Mouse (Mus musculus) midbrain, embryonic 16.5 days (tissue): ENCODE measurements around the gene Barhl2. TPM values are rescaled to one million over a fixed set of nuclear protein-coding genes. Genes with fewer than 3 reads are reported as not detected.

ENCODE experiments used
- ATAC-seq: fragments of 200-750 bp; cut with Nextera tagmentation; 2 replicates; pipeline ENCODE4 v1.8.0; 2017; ENCODE audit warnings: moderate TSS enrichment
- H3K27ac ChIP-seq: fragments of 300-500 bp; sonication (generic); 2 replicates; pipeline ENCODE4 v1.5.1; 2014; ENCODE audit warnings: mild to moderate bottlenecking, low read length, mixed read lengths
- H3K27me3 ChIP-seq: fragments of 300-500 bp; sonication (generic); 2 replicates; pipeline ENCODE4 v1.6.1; 2014; ENCODE audit warnings: low read depth, low read length, mixed read lengths; ENCODE audit not compliant: control insufficient read depth, insufficient read depth
- H3K36me3 ChIP-seq: fragments of 300-500 bp; sonication (generic); 2 replicates; pipeline ENCODE4 v1.6.1; 2014; ENCODE audit warnings: mild to moderate bottlenecking, low read length, moderate library complexity, mixed read lengths; ENCODE audit not compliant: control insufficient read depth, insufficient read depth
- H3K4me1 ChIP-seq: fragments of 300-500 bp; sonication (generic); 2 replicates; pipeline ENCODE4 v1.6.1; 2014; ENCODE audit warnings: mild to moderate bottlenecking, low read length, mixed read lengths; ENCODE audit not compliant: control insufficient read depth, insufficient read depth
- H3K4me2 ChIP-seq: fragments of 300-500 bp; sonication (generic); 2 replicates; pipeline ENCODE4 v1.6.1; 2014; ENCODE audit warnings: mild to moderate bottlenecking, low read length, mixed read lengths
- H3K4me3 ChIP-seq: fragments of 300-500 bp; sonication (generic); 2 replicates; pipeline ENCODE4 v1.5.1; 2014; ENCODE audit warnings: low read depth, mild to moderate bottlenecking, low read length, moderate library complexity, mixed read lengths
- H3K9ac ChIP-seq: fragments of 300-500 bp; sonication (generic); 2 replicates; pipeline ENCODE4 v1.6.1; 2014; ENCODE audit warnings: low read depth, low read length, mixed read lengths
- H3K9me3 ChIP-seq: fragments of 300-500 bp; sonication (generic); replicated peaks from 2 replicates; pipeline ENCODE4 v1.6.1; 2014; ENCODE audit warnings: mild to moderate bottlenecking, low read length, mixed read lengths; ENCODE audit not compliant: control insufficient read depth, poor library complexity, severe bottlenecking
- WGBS: fragments of 180-500 bp; shearing (Covaris S2); extraction: QIAGEN DNeasy Blood & Tissue Kit; methylation state at CpG from one replicate; pipeline ENCODE4 v1.1.7; 2014; 5-methylcytosine and 5-hydroxymethylcytosine counted together
- polyA plus RNA-seq: library from polyadenylated mRNA; unstranded; fragments of >200 nt; fragmentation: Nextera tagmentation; extraction: Ambion mirVana; gene quantifications from 2 replicates; pipeline ENCODE4 v1.2.1, GENCODE M21; 2015

Gene Barhl2
- polyA plus RNA-seq, 1 experiment from 2014 or later: 8.5 TPM

- Histone ChIP-seq H3K9ac (no peak overlapping the region), H3K27ac (no peak overlapping the region), H3K27me3 (peaks cover 4% of the 10 kb centered on the region; the same call in 1 of the 2 replicates), H3K4me2 (no peak overlapping the region), H3K36me3 (no peaks in the 10 kb centered on the region), H3K9me3 (no peaks in the 10 kb centered on the region), H3K4me3 (no peak overlapping the region), H3K4me1 (no peaks in the 10 kb centered on the region)
- no peak for ATAC-seq
- 90% methylated on average over 7 of the region's 7 CpGs for WGBS
Observed at GRCm38 (mm10) chr5:106438916-106439315, 19.1 kb downstream of the Barhl2 start.

GRCm38 (mm10) chr5:106426069-106426468 is 31.9 kb downstream of the Barhl2 start:
- Histone ChIP-seq H3K36me3 (no peaks in the 10 kb centered on the region), H3K9me3 (no peaks in the 10 kb centered on the region), H3K4me1 (no peaks in the 10 kb centered on the region), H3K27me3 (no peaks in the 10 kb centered on the region), H3K27ac (no peak overlapping the region), H3K9ac (no peak overlapping the region), H3K4me2 (no peak overlapping the region), H3K4me3 (no peak overlapping the region)
- 76% methylated on average over 7 of the region's 7 CpGs for WGBS
- ATAC-seq: no peak

- no peak overlapping the region for H3K4me2 ChIP-seq
- no peak for ATAC-seq
- no peak overlapping the region for H3K4me3 ChIP-seq
- H3K9me3 ChIP-seq: no peaks in the 10 kb centered on the region
- no peaks in the 10 kb centered on the region for H3K4me1 ChIP-seq
- 56% methylated on average over 8 of the region's 8 CpGs for WGBS
- no peaks in the 10 kb centered on the region for H3K27me3 ChIP-seq
- no peak overlapping the region for H3K9ac ChIP-seq
- no peak overlapping the region for H3K27ac ChIP-seq
- no peaks in the 10 kb centered on the region for H3K36me3 ChIP-seq
Observed at GRCm38 (mm10) chr5:106420871-106421270, 37.1 kb downstream of the Barhl2 start.

GRCm38 (mm10) chr5:106420370-106420769 is 37.6 kb downstream of the Barhl2 start:
- H3K27me3 ChIP-seq: no peaks in the 10 kb centered on the region
- H3K27ac ChIP-seq: no peak overlapping the region
- 79% methylated on average over 11 of the region's 11 CpGs for WGBS
- no peak overlapping the region for H3K4me3 ChIP-seq
- no peaks in the 10 kb centered on the region for H3K9me3 ChIP-seq
- H3K4me2 ChIP-seq: no peak overlapping the region
- ATAC-seq: no peak
- no peaks in the 10 kb centered on the region for H3K4me1 ChIP-seq
- H3K36me3 ChIP-seq: no peaks in the 10 kb centered on the region
- H3K9ac ChIP-seq: no peak overlapping the region

- 28% methylated on average over 7 of the region's 7 CpGs for WGBS
- no peaks in the 10 kb centered on the region for H3K4me1 ChIP-seq
Observed at GRCm38 (mm10) chr5:106417210-106417609, 40.8 kb downstream of the Barhl2 start.

GRCm38 (mm10) chr5:106416550-106416949 is 41.4 kb downstream of the Barhl2 start:
- 81% methylated on average over 6 of the region's 6 CpGs for WGBS
- H3K9ac ChIP-seq: no peak overlapping the region
- no peaks in the 10 kb centered on the region for H3K9me3 ChIP-seq
- H3K27ac ChIP-seq: no peak overlapping the region
- H3K4me2 ChIP-seq: no peak overlapping the region
- H3K27me3 ChIP-seq: no peaks in the 10 kb centered on the region
- H3K36me3 ChIP-seq: no peaks in the 10 kb centered on the region
- ATAC-seq: no peak
- H3K4me3 ChIP-seq: no peak overlapping the region
- no peaks in the 10 kb centered on the region for H3K4me1 ChIP-seq

More at GRCm38 (mm10) chr5:106417210-106417609, 40.8 kb downstream of the Barhl2 start:
- Histone ChIP-seq H3K27ac (no peak overlapping the region), H3K4me3 (no peak overlapping the region), H3K9ac (no peak overlapping the region), H3K4me2 (no peak overlapping the region), H3K9me3 (no peaks in the 10 kb centered on the region), H3K27me3 (no peaks in the 10 kb centered on the region), H3K36me3 (no peaks in the 10 kb centered on the region)
- no peak for ATAC-seq

- no peak overlapping the region for H3K27ac ChIP-seq
- no peak for ATAC-seq
- H3K4me1 ChIP-seq: no peaks in the 10 kb centered on the region
- no peaks in the 10 kb centered on the region for H3K27me3 ChIP-seq
- no peaks in the 10 kb centered on the region for H3K9me3 ChIP-seq
- H3K4me2 ChIP-seq: no peak overlapping the region
- no peaks in the 10 kb centered on the region for H3K36me3 ChIP-seq
- WGBS: 82% methylated on average over 6 of the region's 6 CpGs
- H3K4me3 ChIP-seq: no peak overlapping the region
- no peak overlapping the region for H3K9ac ChIP-seq
Observed at GRCm38 (mm10) chr5:106415734-106416133, 42.2 kb downstream of the Barhl2 start.

GRCm38 (mm10) chr5:106402761-106403160 is 55.2 kb downstream of the Barhl2 start:
- no peak for ATAC-seq
- WGBS: 80% methylated on average over 2 of the region's 2 CpGs

More at GRCm38 (mm10) chr5:106402761-106403160, 55.2 kb downstream of the Barhl2 start:
- Histone ChIP-seq H3K4me2 (no peak overlapping the region), H3K36me3 (no peaks in the 10 kb centered on the region), H3K4me1 (no peaks in the 10 kb centered on the region), H3K27me3 (no peaks in the 10 kb centered on the region), H3K9me3 (no peaks in the 10 kb centered on the region), H3K9ac (no peak overlapping the region), H3K4me3 (no peak overlapping the region), H3K27ac (no peak overlapping the region)
